Mouse (Mus musculus) retina, postnatal 1 day (tissue): ENCODE measurements around the gene Sh3glb2.

Experiments used
- DNase-seq: peaks from one replicate; pipeline ENCODE4 v3.0.0-alpha.2; 2012

Sh3glb2 gene

GRCm38 (mm10) chr2:30336174-30336915 lies 22.8 kb downstream of the Sh3glb2 start:
- DNase-seq = no peak

- no peak for DNase-seq
Measured at GRCm38 (mm10) chr2:30335324-30335723, 23.8 kb downstream of the Sh3glb2 start.

- DNase-seq = no peak
Measured at GRCm38 (mm10) chr2:30328791-30329190, 30.3 kb downstream of the Sh3glb2 start.

GRCm38 (mm10) chr2:30327276-30327675 lies 31.9 kb downstream of the Sh3glb2 start:
- DNase-seq = no peak

DNA sequence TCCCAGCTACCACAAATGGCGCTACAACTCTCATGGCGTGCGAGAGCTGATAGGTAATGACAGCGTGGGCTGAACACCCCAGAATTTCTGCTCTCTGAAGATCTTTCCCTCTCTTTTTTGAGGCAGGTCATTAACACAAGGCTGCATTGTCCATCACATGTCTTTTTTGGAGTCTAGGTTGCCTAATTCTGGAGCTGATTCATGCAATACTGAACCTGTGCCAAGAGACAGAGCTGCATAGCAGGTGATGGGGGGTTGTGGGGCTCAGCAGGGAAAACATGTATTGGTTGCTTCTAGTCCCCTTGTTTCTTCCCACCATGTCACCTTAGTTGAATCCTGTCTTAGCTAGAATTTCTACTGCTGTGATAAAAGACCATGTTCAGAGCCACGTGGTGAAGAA lies 33.8 kb downstream of the Sh3glb2 start:
- no peak for DNase-seq

GRCm38 (mm10) chr2:30323111-30323510 lies 36.0 kb downstream of the Sh3glb2 start:
- DNase-seq = no peak

GRCm38 (mm10) chr2:30319260-30319659 lies 39.9 kb downstream of the Sh3glb2 start:
- no peak for DNase-seq

GRCm38 (mm10) chr2:30316955-30317354 lies 42.2 kb downstream of the Sh3glb2 start:
- no peak for DNase-seq

DNA sequence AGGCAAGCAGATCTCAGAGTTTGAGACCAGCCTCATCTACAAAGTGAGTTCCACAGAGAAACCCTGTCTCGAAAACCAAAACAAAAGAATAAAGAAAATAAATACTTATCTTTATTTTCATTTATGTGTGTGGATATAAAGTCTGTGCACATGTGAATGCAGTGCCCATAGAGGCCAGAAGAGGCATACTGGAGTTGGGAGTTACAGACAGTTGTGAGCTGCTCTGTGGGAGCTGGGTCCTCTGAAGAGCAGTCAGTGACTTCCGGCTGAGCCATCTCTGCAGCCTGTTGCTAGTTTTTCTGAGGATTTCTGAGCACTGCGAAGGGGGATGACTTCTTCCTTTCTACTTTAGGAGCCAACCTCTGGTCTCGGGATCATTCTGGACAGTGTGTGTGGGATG lies 43.0 kb downstream of the Sh3glb2 start:
- DNase-seq = no peak

- DNase-seq = no peak
Measured at GRCm38 (mm10) chr2:30311481-30311880, 47.7 kb downstream of the Sh3glb2 start.

- DNase-seq = no peak
Measured at GRCm38 (mm10) chr2:30309351-30309750, 49.8 kb downstream of the Sh3glb2 start.

DNA sequence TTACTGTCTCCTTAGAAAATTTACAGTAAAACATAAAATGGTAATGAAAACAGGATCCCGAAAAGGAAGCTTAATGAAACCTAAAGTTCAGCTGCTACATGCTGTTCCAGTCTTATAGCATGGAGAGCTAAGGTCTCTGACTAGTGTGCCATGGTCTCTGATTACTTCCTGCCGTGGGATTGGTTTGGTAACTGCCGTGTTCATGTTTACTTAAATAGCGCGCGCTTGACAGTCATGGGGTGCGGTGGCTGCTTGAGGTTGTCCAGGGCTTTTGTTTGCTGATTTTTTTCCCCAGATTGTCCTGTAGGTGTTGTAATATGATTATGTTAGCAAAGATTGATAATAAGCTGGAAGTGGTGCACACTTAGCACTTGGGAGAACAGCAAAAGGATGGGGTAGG lies 53.0 kb downstream of the Sh3glb2 start:
- no peak for DNase-seq

- DNase-seq = no peak
Measured at GRCm38 (mm10) chr2:30299966-30300365, 59.2 kb downstream of the Sh3glb2 start.

GRCm38 (mm10) chr2:30299525-30299924 lies 59.6 kb downstream of the Sh3glb2 start:
- DNase-seq = no peak
